Mouse (Mus musculus): ENCODE measurements around the gene Jaml.

The Jaml gene

GRCm38 (mm10) chr9:45055082-45055713 lies 23.8 kb upstream of the Jaml start, which contains the start of gene Mpzl3:
Gene Mpzl3 (plus strand): TSS chr9:45055186.
- H3K27me3 ChIP-seq (ENCODE audit: control insufficient read depth, insufficient read depth, low read length, poor library complexity, severe bottlenecking) = no peaks in the 10 kb centered on the region
- H3K36me3 ChIP-seq (ENCODE audit: control insufficient read depth, insufficient read depth, low read length, poor library complexity, severe bottlenecking) = no peaks in the 10 kb centered on the region
- peak; percentile 90 for DNase-seq (ENCODE audit: low read depth, low spot score)

DNA sequence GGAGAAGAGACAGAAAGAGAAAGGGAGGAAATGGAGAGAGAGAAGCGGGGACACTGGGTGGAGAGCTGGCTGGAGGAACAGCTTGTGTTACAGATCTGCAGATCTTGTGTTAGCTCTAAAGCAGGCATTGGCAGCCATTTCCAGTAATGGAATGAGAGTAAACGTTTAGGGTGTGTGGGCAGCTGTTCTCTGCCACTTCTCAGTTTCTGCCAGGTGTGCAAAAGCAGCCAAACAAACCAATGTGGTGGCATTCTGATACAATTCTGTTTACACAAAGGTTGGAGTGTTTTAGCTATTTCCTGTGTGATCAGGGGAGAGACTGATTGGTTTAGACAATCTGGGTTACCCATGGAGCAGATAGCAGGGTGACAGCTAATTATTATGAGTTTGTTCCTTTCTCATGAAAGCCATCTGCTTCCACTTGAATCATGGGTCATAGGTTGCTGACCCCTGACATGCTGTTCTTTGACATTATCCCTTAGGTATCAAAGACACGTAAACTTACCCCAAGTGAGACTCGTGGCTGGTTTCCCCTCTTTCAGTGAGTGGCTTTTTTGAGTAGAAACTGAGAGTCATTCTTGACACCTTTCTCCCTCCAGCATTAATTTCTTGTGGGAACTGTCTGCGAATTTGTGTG lies 20.6 kb upstream of the Jaml start:
- Histone ChIP-seq H3K36me3 (ENCODE audit: control insufficient read depth, insufficient read depth, low read length, poor library complexity, severe bottlenecking) (no peaks in the 10 kb centered on the region), H3K27me3 (ENCODE audit: control insufficient read depth, insufficient read depth, low read length, poor library complexity, severe bottlenecking) (no peaks in the 10 kb centered on the region)
- DNase-seq (ENCODE audit: low read depth, low spot score) = no peak

DNA sequence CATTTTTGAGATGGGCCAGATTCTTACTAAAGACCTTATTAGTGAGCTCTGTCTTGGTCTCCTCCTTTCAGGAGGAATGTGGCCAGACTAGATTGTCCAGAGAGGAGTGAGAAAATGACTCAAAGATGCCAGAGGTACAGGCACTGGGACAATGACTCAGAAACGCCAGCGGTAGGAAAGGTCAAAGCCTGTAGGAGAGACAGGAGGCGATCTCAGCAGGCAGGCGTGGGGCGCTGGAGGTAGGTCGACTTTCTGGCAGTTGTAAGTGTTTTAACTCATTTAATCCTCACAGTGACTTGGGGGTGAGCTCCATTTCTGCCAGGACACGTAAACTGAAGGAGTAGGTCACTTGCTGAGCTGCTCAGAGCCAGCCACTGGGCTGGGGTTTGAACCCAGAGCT lies 18.8 kb upstream of the Jaml start:
- Histone ChIP-seq H3K36me3 (ENCODE audit: control insufficient read depth, insufficient read depth, low read length, poor library complexity, severe bottlenecking) (no peaks in the 10 kb centered on the region), H3K27me3 (ENCODE audit: control insufficient read depth, insufficient read depth, low read length, poor library complexity, severe bottlenecking) (no peaks in the 10 kb centered on the region)
- no peak for DNase-seq (ENCODE audit: low read depth, low spot score)

DNA sequence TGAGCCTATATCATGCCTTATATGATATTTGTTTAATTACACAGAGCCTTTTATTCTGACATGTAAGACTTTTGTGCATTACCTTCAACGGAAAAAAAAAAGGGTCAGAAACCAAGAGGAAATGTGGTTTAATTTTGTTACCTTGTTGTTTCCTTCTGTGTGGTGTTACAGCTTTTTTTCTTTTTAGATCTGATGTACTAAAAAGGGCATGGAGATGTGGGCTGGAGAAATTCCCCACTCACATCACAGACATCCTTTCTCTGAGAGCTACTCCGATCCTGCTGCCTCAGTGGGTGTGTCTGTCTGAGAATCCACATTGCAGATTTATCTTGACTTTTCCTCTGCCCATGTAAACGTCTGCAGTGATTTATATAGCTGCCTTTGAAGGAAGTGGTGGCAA lies 16.3 kb upstream of the Jaml start:
- no peak for DNase-seq (ENCODE audit: low read depth, low spot score)
- H3K27me3 ChIP-seq (ENCODE audit: control insufficient read depth, insufficient read depth, low read length, poor library complexity, severe bottlenecking) = no peaks in the 10 kb centered on the region
- H3K36me3 ChIP-seq (ENCODE audit: control insufficient read depth, insufficient read depth, low read length, poor library complexity, severe bottlenecking) = no peaks in the 10 kb centered on the region

DNA sequence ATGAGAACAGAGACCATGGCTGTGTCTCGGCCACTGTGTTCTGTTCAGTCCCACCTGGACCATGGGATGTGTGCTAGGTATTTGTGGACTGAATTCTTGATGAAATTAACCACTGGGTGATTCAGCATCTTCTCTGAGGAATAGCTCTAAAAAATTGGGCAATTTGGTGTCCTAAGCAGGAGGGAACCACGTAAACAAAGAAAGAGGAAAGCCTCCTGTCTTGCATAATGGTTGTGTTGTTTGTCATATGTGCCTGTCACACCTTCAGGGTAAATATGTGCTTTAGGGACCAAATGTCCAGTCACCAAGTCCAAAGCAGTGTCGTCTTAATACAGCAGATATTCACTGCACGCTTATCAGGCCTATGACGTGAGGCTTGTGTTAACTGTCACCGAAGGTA lies 14.6 kb upstream of the Jaml start:
- H3K36me3 ChIP-seq (ENCODE audit: control insufficient read depth, insufficient read depth, low read length, poor library complexity, severe bottlenecking) = peaks cover 2% of the 10 kb centered on the region; the same call in 1 of the 2 replicates
- H3K27me3 ChIP-seq (ENCODE audit: control insufficient read depth, insufficient read depth, low read length, poor library complexity, severe bottlenecking) = no peaks in the 10 kb centered on the region
- no peak for DNase-seq (ENCODE audit: low read depth, low spot score)

GRCm38 (mm10) chr9:45066735-45067134 lies 12.2 kb upstream of the Jaml start:
- no peak for DNase-seq (ENCODE audit: low read depth, low spot score)
- H3K27me3 ChIP-seq (ENCODE audit: control insufficient read depth, insufficient read depth, low read length, poor library complexity, severe bottlenecking) = no peaks in the 10 kb centered on the region
- peaks cover 2% of the 10 kb centered on the region for H3K36me3 ChIP-seq (ENCODE audit: control insufficient read depth, insufficient read depth, low read length, poor library complexity, severe bottlenecking)

- no peak for DNase-seq (ENCODE audit: low read depth, low spot score)
- peaks cover 2% of the 10 kb centered on the region for H3K36me3 ChIP-seq (ENCODE audit: control insufficient read depth, insufficient read depth, low read length, poor library complexity, severe bottlenecking)
- H3K27me3 ChIP-seq (ENCODE audit: control insufficient read depth, insufficient read depth, low read length, poor library complexity, severe bottlenecking) = no peaks in the 10 kb centered on the region
Observed at GRCm38 (mm10) chr9:45071800-45072199, 7.2 kb upstream of the Jaml start.

DNA sequence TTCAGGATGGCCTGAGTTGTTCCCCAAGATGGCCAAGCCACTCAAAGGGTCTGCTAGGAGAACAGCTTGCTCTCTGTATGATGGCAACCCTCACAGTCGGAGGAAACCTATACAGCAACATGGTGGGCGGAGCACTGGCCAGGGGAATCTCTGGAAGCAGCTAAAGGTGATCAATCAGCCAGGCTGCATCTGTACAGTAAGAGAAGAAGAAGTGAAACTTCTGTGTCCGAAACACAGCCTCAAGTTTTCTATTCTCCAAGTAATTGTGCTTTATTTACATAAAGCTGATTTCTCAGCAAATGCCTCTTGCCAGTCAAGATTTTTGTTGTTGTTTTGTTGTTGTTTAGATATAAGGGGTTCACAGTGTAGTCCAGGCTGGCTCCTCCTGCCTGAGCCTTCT lies 1.1 kb upstream of the Jaml start:
- H3K36me3 ChIP-seq (ENCODE audit: control insufficient read depth, insufficient read depth, low read length, poor library complexity, severe bottlenecking) = no peaks in the 10 kb centered on the region
- no peaks in the 10 kb centered on the region for H3K27me3 ChIP-seq (ENCODE audit: control insufficient read depth, insufficient read depth, low read length, poor library complexity, severe bottlenecking)
- DNase-seq (ENCODE audit: low read depth, low spot score) = peak; percentile 60

DNA sequence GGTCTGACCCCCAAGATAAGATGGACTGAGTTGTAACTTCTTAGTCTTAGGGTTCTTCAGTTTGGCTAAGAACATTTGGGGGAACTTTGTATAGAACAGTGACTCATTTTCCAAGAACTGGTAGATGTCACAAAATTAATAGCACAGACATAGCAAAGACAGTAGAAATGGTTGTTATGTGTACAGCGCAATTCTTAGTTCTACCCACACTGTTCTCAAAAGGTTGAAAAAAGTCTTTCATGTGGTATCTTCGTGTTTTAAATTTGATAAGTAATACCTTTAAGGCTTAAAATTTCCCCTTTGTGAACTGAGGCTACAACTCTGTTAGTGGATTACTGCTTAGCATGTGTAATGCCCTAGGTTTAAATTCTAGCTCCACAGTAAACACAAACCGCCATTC lies 4.1 kb downstream of the Jaml start:
- no peak for DNase-seq (ENCODE audit: low read depth, low spot score)
- H3K36me3 ChIP-seq (ENCODE audit: control insufficient read depth, insufficient read depth, low read length, poor library complexity, severe bottlenecking) = no peaks in the 10 kb centered on the region
- H3K27me3 ChIP-seq (ENCODE audit: control insufficient read depth, insufficient read depth, low read length, poor library complexity, severe bottlenecking) = no peaks in the 10 kb centered on the region

DNA sequence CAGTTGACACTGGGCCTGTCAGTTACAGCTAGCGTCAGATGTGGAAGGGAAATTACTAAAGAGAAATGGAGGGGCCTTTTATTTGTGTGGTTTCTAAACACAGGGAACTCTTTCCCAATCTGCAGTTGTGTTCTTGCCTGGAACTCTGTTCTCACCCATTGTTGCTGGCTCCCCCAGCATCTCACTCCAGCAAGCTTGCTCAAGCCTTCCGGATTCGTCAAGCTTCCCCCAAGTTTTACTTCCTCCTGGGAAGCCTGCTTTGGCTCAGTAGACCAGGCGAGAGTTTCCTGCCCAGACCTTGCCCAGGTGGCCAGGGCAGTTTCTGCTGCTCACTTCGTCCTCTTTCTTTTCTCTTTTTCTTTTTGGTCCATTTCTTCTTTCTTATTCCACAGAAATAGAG lies 5.6 kb downstream of the Jaml start:
- H3K27me3 ChIP-seq (ENCODE audit: control insufficient read depth, insufficient read depth, low read length, poor library complexity, severe bottlenecking) = no peaks in the 10 kb centered on the region
- H3K36me3 ChIP-seq (ENCODE audit: control insufficient read depth, insufficient read depth, low read length, poor library complexity, severe bottlenecking) = no peaks in the 10 kb centered on the region
- peak; percentile 24 for DNase-seq (ENCODE audit: low read depth, low spot score)

DNA sequence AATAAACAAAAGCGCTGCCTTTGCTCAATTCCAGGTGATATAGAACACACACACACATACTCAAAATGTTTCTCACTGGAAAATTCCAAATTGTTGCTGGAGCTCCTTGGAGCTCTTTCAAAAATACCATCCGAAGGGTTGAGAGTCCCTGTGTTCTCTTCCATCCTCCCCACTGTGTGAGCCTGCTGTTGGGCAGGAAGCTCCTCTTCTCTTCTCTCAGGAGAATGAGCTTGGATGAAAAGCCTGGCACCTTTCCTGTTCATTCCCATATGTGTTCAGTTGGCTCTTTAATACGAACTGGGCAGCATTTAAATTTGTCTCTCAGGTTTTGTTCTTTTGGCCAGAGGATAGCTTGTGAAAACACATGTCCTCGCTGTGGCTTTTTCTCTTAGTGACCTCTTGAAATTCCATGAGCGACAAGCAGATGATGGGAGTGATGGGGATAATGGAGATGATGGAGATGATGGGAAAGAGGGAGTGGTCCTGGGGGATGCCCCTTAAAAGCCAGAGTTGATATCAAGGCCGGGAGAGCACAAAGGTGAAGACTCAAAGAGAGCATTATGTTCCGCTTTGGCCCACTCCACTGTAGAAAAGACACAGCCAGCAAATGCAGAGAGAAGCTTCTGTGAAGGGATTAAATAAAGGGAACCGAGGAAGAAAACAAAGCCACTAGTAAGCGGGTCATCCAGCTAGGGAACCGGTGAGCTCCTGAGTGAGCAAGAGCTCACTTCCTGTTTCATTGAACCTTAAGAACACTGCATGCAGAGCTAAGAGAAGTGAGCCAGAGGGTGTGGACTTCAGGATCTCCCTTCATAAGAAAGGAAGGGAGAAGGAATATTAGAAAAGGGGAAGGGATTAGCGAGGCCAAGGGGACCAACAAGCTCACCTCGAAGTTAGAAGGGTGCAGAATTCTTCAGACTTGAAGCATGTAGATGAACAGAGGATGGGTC lies 7.0 kb downstream of the Jaml start:
- DNase-seq (ENCODE audit: low read depth, low spot score) = peak; percentile 55
- Histone ChIP-seq H3K36me3 (ENCODE audit: control insufficient read depth, insufficient read depth, low read length, poor library complexity, severe bottlenecking) (no peaks in the 10 kb centered on the region), H3K27me3 (ENCODE audit: control insufficient read depth, insufficient read depth, low read length, poor library complexity, severe bottlenecking) (no peaks in the 10 kb centered on the region)

DNA sequence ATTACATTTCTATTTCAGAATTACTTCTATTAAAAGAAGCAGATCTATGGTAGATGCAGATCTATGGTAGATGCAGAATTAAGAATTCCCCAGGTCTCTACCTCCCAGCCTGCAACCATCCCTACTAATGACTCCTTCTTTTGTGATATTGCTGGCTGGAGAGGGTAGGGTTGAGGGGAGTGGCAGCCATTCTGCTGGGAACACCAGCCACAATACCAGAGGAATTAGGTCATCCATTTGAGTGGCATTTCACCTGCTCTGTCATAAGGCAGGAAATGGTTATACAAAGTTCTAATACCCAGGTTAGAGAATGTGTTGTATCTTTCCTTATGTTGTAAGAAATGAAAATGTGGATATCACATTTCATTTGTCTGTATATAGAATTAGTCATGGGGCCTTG lies 9.1 kb downstream of the Jaml start:
- Histone ChIP-seq H3K36me3 (ENCODE audit: control insufficient read depth, insufficient read depth, low read length, poor library complexity, severe bottlenecking) (no peaks in the 10 kb centered on the region), H3K27me3 (ENCODE audit: control insufficient read depth, insufficient read depth, low read length, poor library complexity, severe bottlenecking) (no peaks in the 10 kb centered on the region)
- no peak for DNase-seq (ENCODE audit: low read depth, low spot score)

- Histone ChIP-seq H3K27me3 (ENCODE audit: control insufficient read depth, insufficient read depth, low read length, poor library complexity, severe bottlenecking) (no peaks in the 10 kb centered on the region), H3K36me3 (ENCODE audit: control insufficient read depth, insufficient read depth, low read length, poor library complexity, severe bottlenecking) (no peaks in the 10 kb centered on the region)
- DNase-seq (ENCODE audit: low read depth, low spot score) = no peak
Observed at GRCm38 (mm10) chr9:45090811-45091210, 11.8 kb downstream of the Jaml start.

DNA sequence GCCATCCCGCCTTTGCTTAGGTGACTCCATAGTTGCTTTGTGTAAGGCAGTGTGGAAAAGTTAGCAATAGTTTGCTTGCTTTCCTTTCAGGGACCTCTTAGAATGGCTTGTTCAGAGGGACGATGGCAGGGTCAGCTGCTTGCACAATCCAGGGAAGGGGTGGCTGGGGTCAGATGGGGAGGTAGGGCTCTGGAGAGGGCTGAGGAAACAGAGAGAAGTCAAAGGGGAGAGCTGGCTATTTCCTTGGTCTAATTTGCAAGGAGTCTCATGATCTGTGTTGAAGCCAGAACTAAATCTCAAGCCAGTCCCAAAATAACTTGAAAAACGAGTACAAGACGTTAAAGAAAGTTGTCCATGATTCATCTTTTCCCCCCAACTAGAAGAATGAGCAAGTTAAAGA lies 13.7 kb downstream of the Jaml start:
- Histone ChIP-seq H3K27me3 (ENCODE audit: control insufficient read depth, insufficient read depth, low read length, poor library complexity, severe bottlenecking) (no peaks in the 10 kb centered on the region), H3K36me3 (ENCODE audit: control insufficient read depth, insufficient read depth, low read length, poor library complexity, severe bottlenecking) (no peaks in the 10 kb centered on the region)
- no peak for DNase-seq (ENCODE audit: low read depth, low spot score)

Data from splenic B cell, adult 2 months (primary cell).